In the genomic region with DNA sequence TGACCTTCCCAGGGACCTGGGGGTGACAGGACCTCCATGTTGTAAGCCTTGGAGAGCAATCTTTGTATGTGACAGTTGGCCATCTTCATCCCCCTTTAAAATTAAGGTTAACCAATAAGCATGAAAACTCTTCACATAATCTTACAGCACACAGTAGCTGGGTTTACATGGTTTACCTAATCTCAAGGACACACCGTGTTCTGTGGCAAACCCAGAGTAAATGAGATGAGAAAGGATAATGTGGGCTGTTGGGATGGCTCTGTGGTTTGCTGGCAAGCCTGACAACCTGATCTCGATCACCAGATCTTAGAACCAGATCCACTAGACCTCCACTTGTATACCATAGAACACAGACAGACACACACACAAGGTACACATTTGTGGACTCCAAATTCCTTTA, we compare ENCODE assay signal across 21 mouse cellular contexts.
"Had no signal": no experiment of that assay in that cellular context is flagged by ENCODE, and none has a peak within 500 bp of the region (broad histone marks: within the 10 kb centered on the region; RNA-seq: fewer than 3 reads in every experiment).

No protein-coding gene starts in this region.

- H3K4me2 ChIP-seq: intestine, embryonic 15.5 days; kidney, embryonic 15.5 days; limb, embryonic 13.5 days; lung, embryonic 15.5 days; midbrain, embryonic 13.5 days; neural tube, embryonic 13.5 days had no signal

- DNase-seq: kidney, adult 11 months; kidney, adult 8-10 months; kidney, postnatal 10 days; kidney, postnatal 36 days; lung, adult 18-20 months; lung, postnatal 10 days; lung, postnatal 36 days; retina, postnatal 1 day; right cerebral cortex, postnatal 25 days; thymus, adult 18-20 months; thymus, postnatal 36 days had no signal

- H3K27me3 ChIP-seq: intestine, embryonic 15.5 days; kidney, embryonic 15.5 days; lung, embryonic 15.5 days; midbrain, embryonic 13.5 days; neural tube, embryonic 13.5 days had no signal

- H3K9me3 ChIP-seq: intestine, embryonic 15.5 days; kidney, embryonic 15.5 days; limb, embryonic 10.5 days; limb, embryonic 13.5 days; lung, embryonic 15.5 days; midbrain, embryonic 10.5 days; midbrain, embryonic 13.5 days; neural tube, embryonic 13.5 days had no signal

- ATAC-seq: intestine, embryonic 15.5 days; midbrain, embryonic 13.5 days; midbrain, embryonic 16.5 days had no signal

- H3K9ac ChIP-seq: intestine, embryonic 15.5 days; kidney, embryonic 15.5 days; limb, embryonic 13.5 days; lung, embryonic 15.5 days; midbrain, embryonic 13.5 days; neural tube, embryonic 13.5 days had no signal

- H3K4me3 ChIP-seq: intestine, embryonic 15.5 days; kidney, embryonic 15.5 days; limb, embryonic 10.5 days; limb, embryonic 13.5 days; lung, embryonic 15.5 days; midbrain, embryonic 10.5 days; midbrain, embryonic 13.5 days; myocyte; neural tube, embryonic 13.5 days had no signal

- H3K27ac ChIP-seq: intestine, embryonic 15.5 days; kidney, embryonic 15.5 days; limb, embryonic 10.5 days; limb, embryonic 13.5 days; lung, embryonic 15.5 days; midbrain, embryonic 10.5 days; midbrain, embryonic 13.5 days; neural tube, embryonic 13.5 days had no signal

- H3K36me3 ChIP-seq: intestine, embryonic 15.5 days; kidney, embryonic 15.5 days; limb, embryonic 10.5 days; limb, embryonic 13.5 days; lung, embryonic 15.5 days; midbrain, embryonic 10.5 days; midbrain, embryonic 13.5 days; neural tube, embryonic 13.5 days had no signal
